Mouse (Mus musculus): ENCODE measurements at regions not wholly inside any gene's neighbourhood (a gene's known extent, or its start where the extent isn't known, plus 50 kb on each side); places are given as distances from the start of the nearest gene placed in this dataset.

GRCm38 (mm10) chr9:50440222-50440621 is 54.1 kb upstream of the Plet1 start:
- TF ChIP-seq EP300 (IDR thresholded peaks at IDR 0.05; ENCODE audit: low read depth) (no peak), CTCF (IDR thresholded peaks at IDR 0.05; ENCODE audit: low read depth) (no peak)

Data from heart, postnatal 0 days (tissue).